8 mouse cellular contexts compared by ENCODE assay signal in the genomic region with DNA sequence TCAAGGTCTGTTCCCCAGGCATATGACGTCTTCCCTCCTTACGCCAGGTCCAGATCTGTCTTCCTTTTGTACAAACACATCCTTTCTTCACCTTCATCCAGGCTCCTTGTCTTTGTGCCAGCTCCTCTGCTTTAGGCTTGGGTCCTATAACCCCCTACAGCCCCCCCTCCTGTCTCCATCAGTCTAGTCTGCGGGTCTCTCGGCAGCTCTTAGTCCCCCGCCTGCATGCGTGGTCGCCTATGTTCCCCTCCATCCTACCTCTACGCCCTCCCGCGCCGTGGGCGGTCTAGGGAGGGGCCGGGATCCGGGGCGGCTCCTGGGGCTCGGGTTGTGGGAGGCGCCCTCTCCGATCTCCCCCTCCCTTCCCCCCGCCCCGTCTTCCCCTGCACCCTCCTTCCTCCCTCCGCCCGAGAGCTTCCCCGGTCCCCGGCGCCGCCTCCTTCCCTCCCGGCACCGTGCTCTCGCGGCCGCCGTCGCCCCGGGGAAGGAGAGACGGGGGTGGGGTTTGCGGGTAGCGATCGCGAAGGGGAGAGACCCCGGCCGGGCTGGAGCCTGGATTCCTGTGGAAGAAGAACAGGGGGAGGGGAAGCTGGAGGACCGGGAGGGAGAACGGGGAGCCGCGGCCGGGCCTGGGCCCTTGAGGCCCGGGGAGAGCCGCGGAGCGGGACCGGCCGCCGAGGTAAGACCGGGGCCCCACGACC. TPM values are rescaled to one million over a fixed set of nuclear protein-coding genes. Genes with fewer than 3 reads are reported as not detected.
DNase-seq lines count a peak whose midpoint lies in the region; ATAC-seq and TF ChIP-seq lines count a peak whose summit lies in the region.

A gene (plus strand): TSS at position 356 of the 701 bp plus-strand sequence.

- DNase-seq in CD4-positive helper T cell, adult 2 months (ENCODE audit: low read depth, low spot score) = peak; percentile 88
- peak; percentile 82 for DNase-seq in forebrain, embryonic 10.5 days (ENCODE audit: extremely low spot score, low spot score)
- DNase-seq in kidney, postnatal 0 days (ENCODE audit: low spot score) = peak; percentile 89
- peak; percentile 11 for DNase-seq in liver, embryonic 13.5 days
- peak; percentile 87 for DNase-seq in neural tube, embryonic 10.5 days (ENCODE audit: extremely low spot score, low spot score)

- ATAC-seq in heart, embryonic 13.5 days (ENCODE audit: extremely low read depth, insufficient number of reproducible peaks, low FRiP score, low TSS enrichment) = peak; percentile 71
- ATAC-seq in kidney, postnatal 0 days (replicated peaks; ENCODE audit: low FRiP score, low read depth) = peak; percentile 85
- peak; percentile 73 for ATAC-seq in liver, embryonic 13.5 days (ENCODE audit: low read depth)
- peak; percentile 88 for ATAC-seq in stomach, embryonic 15.5 days (ENCODE audit: insufficient read depth, low FRiP score, low read depth)

- H3K4me3 ChIP-seq in bone marrow, adult 2 months (replicated peaks; ENCODE audit: control insufficient read depth, low read depth, low read length) = peak within 1 kb of the TSS; percentile 67
- H3K4me3 ChIP-seq in forebrain, embryonic 10.5 days = peak within 1 kb of the TSS; percentile 93
- peak within 1 kb of the TSS; percentile 87 for H3K4me3 ChIP-seq in heart, embryonic 13.5 days
- H3K4me3 ChIP-seq in kidney, postnatal 0 days (replicated peaks; ENCODE audit: low read depth, low read length) = peak within 1 kb of the TSS; percentile 93
- peak within 1 kb of the TSS; percentile 61 for H3K4me3 ChIP-seq in liver, embryonic 13.5 days (replicated peaks)
- peak within 1 kb of the TSS; percentile 70 for H3K4me3 ChIP-seq in stomach, embryonic 15.5 days (replicated peaks)

- TF ChIP-seq POLR2A in bone marrow, adult 2 months (IDR thresholded peaks at IDR 0.05; ENCODE audit: borderline replicate concordance, control insufficient read depth, low read depth, low read length) = no peak

- WGBS in bone marrow, adult 2 months = under 1% methylated on average over 51 of the region's 55 CpGs
- under 1% methylated on average over 53 of the region's 55 CpGs for WGBS in forebrain, embryonic 10.5 days
- WGBS in heart, embryonic 13.5 days = under 1% methylated on average over 40 of the region's 55 CpGs
- WGBS in kidney, postnatal 0 days = under 1% methylated on average over 41 of the region's 55 CpGs
- WGBS in liver, embryonic 13.5 days (ENCODE audit: insufficient replicate concordance) = 2% methylated on average over 40 of the region's 55 CpGs
- WGBS in stomach, embryonic 15.5 days = under 1% methylated on average over 42 of the region's 55 CpGs

- no peaks in the 10 kb centered on the region for H3K36me3 ChIP-seq in forebrain, embryonic 10.5 days (replicated peaks)
- no peaks in the 10 kb centered on the region for H3K36me3 ChIP-seq in heart, embryonic 13.5 days
- no peaks in the 10 kb centered on the region for H3K36me3 ChIP-seq in kidney, postnatal 0 days (ENCODE audit: insufficient read depth, low read length)
- no peaks in the 10 kb centered on the region for H3K36me3 ChIP-seq in liver, embryonic 13.5 days
- H3K36me3 ChIP-seq in stomach, embryonic 15.5 days = no peaks in the 10 kb centered on the region

- peak within 1 kb of the TSS; percentile 97 for H3K4me2 ChIP-seq in heart, embryonic 13.5 days
- H3K4me2 ChIP-seq in kidney, postnatal 0 days (ENCODE audit: low read length) = peak within 1 kb of the TSS; percentile 86
- H3K4me2 ChIP-seq in liver, embryonic 13.5 days = peak within 1 kb of the TSS; percentile 76
- peak within 1 kb of the TSS; percentile 96 for H3K4me2 ChIP-seq in stomach, embryonic 15.5 days

- peaks cover 35% of the 10 kb centered on the region for H3K27me3 ChIP-seq in forebrain, embryonic 10.5 days (ENCODE audit: poor library complexity, severe bottlenecking)
- peaks cover 19% of the 10 kb centered on the region for H3K27me3 ChIP-seq in heart, embryonic 13.5 days (replicated peaks)
- H3K27me3 ChIP-seq in kidney, postnatal 0 days (ENCODE audit: insufficient read depth, low read length) = no peaks in the 10 kb centered on the region
- H3K27me3 ChIP-seq in liver, embryonic 13.5 days = peaks cover 71% of the 10 kb centered on the region
- no peaks in the 10 kb centered on the region for H3K27me3 ChIP-seq in stomach, embryonic 15.5 days (replicated peaks)

- H3K27ac ChIP-seq in bone marrow, adult 2 months (ENCODE audit: control insufficient read depth, insufficient read depth, low read depth, low read length, poor library complexity) = peak within 1 kb of the TSS; percentile 76
- H3K27ac ChIP-seq in forebrain, embryonic 10.5 days = peak within 1 kb of the TSS; percentile 96
- H3K27ac ChIP-seq in heart, embryonic 13.5 days (replicated peaks) = peak within 1 kb of the TSS; percentile 75
- peak within 1 kb of the TSS; percentile 68; the same call in 1 of the 2 replicates for H3K27ac ChIP-seq in kidney, postnatal 0 days
- H3K27ac ChIP-seq in liver, embryonic 13.5 days = no peak within 1 kb of the TSS
- H3K27ac ChIP-seq in stomach, embryonic 15.5 days = peak within 1 kb of the TSS; percentile 69

- no peak for TF ChIP-seq CTCF in bone marrow, adult 2 months (IDR thresholded peaks at IDR 0.05; ENCODE audit: control insufficient read depth, insufficient read depth, low read length)
- no peak for TF ChIP-seq CTCF in kidney, postnatal 0 days (IDR thresholded peaks at IDR 0.05; ENCODE audit: low read depth)

- H3K9me3 ChIP-seq in forebrain, embryonic 10.5 days = no peaks in the 10 kb centered on the region
- H3K9me3 ChIP-seq in heart, embryonic 13.5 days = no peaks in the 10 kb centered on the region
- H3K9me3 ChIP-seq in kidney, postnatal 0 days (replicated peaks; ENCODE audit: low read length) = no peaks in the 10 kb centered on the region
- H3K9me3 ChIP-seq in liver, embryonic 13.5 days (replicated peaks) = no peaks in the 10 kb centered on the region
- no peaks in the 10 kb centered on the region for H3K9me3 ChIP-seq in stomach, embryonic 15.5 days

- H3K9ac ChIP-seq in heart, embryonic 13.5 days = peak within 1 kb of the TSS; percentile 93
- peak within 1 kb of the TSS; percentile 88 for H3K9ac ChIP-seq in kidney, postnatal 0 days (ENCODE audit: low read depth, low read length)
- peak within 1 kb of the TSS; percentile 56 for H3K9ac ChIP-seq in liver, embryonic 13.5 days
- peak within 1 kb of the TSS; percentile 59 for H3K9ac ChIP-seq in stomach, embryonic 15.5 days

- no peaks in the 10 kb centered on the region; the same call in 1 of the 2 replicates for H3K4me1 ChIP-seq in bone marrow, adult 2 months (ENCODE audit: control insufficient read depth, insufficient read depth, low read length)
- H3K4me1 ChIP-seq in forebrain, embryonic 10.5 days = peaks cover 51% of the 10 kb centered on the region
- peaks cover 30% of the 10 kb centered on the region for H3K4me1 ChIP-seq in heart, embryonic 13.5 days
- H3K4me1 ChIP-seq in kidney, postnatal 0 days (replicated peaks; ENCODE audit: insufficient read depth, low read length) = peaks cover 15% of the 10 kb centered on the region; the same call in 1 of the 2 replicates
- H3K4me1 ChIP-seq in liver, embryonic 13.5 days (replicated peaks) = peaks cover 15% of the 10 kb centered on the region
- H3K4me1 ChIP-seq in stomach, embryonic 15.5 days = peaks cover 30% of the 10 kb centered on the region

RNA-seq across cellular contexts. Expression of the gene that starts here (rescaled TPM):
- 19.5 and 47.1 TPM in 2 replicates for polyA plus RNA-seq in bone marrow, adult 2 months (2011; ENCODE audit: insufficient read depth, insufficient read length, low replicate concordance, missing spikeins)
- polyA plus RNA-seq in forebrain, embryonic 10.5 days (2016; fragmentation: Nextera tagmentation; extraction: Ambion mirVana) = 8.0 and 8.4 TPM in 2 replicates
- polyA plus RNA-seq in heart, embryonic 13.5 days (2015; fragmentation: Nextera tagmentation; extraction: Ambion mirVana) = 4.5 and 6.9 TPM in 2 replicates
- 5.2 and 6.1 TPM in 2 replicates for polyA plus RNA-seq in kidney, postnatal 0 days (2015; fragmentation: Nextera tagmentation; extraction: Ambion mirVana)
- 0.43 and 0.51 TPM in 2 replicates for polyA plus RNA-seq in liver, embryonic 13.5 days (2015; fragmentation: Nextera tagmentation; extraction: Ambion mirVana)
- 8.6 and 11.2 TPM in 2 replicates for polyA plus RNA-seq in stomach, embryonic 15.5 days (2015; fragmentation: Nextera tagmentation; extraction: Ambion mirVana)

Comparison
In these comparisons a context has a peak if more than half of its experiments do, and no peak if none do; other contexts are left out.
1. Peak in DNase-seq, ATAC-seq, H3K4me3 ChIP-seq, H3K9ac ChIP-seq and H3K4me2 ChIP-seq in liver, embryonic 13.5 days; RNA of the gene not detected or under 1 TPM.
2. DNase-seq: peak in every context shown above with its lines; median percentile 89 in kidney, postnatal 0 days; 88 in CD4-positive helper T cell, adult 2 months; 87 in neural tube, embryonic 10.5 days; 82 in forebrain, embryonic 10.5 days; 11 in liver, embryonic 13.5 days.